Mouse (Mus musculus) embryonic facial prominence, embryonic 10.5 days (tissue): ENCODE data around the gene Tmem108. TPM values are rescaled to one million over a fixed set of nuclear protein-coding genes. Genes with fewer than 3 reads are reported as not detected.

Experiments
- DNase-seq: peaks from one replicate; pipeline ENCODE4 v3.0.0-alpha.2; 2017; ENCODE audit warnings: low spot score
- H3K27ac ChIP-seq: fragments of 300-500 bp; sonication (generic); replicated peaks from 2 replicates; pipeline ENCODE4 v1.5.1; 2016; ENCODE audit warnings: mild to moderate bottlenecking
- H3K27me3 ChIP-seq: fragments of 300-500 bp; sonication (generic); replicated peaks from 2 replicates; pipeline ENCODE4 v1.6.1; 2016; ENCODE audit warnings: low read depth, mild to moderate bottlenecking; ENCODE audit not compliant: poor library complexity, severe bottlenecking
- H3K36me3 ChIP-seq: fragments of 300-500 bp; sonication (generic); replicated peaks from 2 replicates; pipeline ENCODE4 v1.6.1; 2016; ENCODE audit warnings: mild to moderate bottlenecking, moderate library complexity
- H3K4me1 ChIP-seq: fragments of 300-500 bp; sonication (generic); 2 replicates; pipeline ENCODE4 v1.6.1; 2016
- H3K4me3 ChIP-seq: fragments of 300-500 bp; sonication (generic); 2 replicates; pipeline ENCODE4 v1.5.1; 2016; ENCODE audit warnings: mild to moderate bottlenecking, moderate library complexity
- H3K9me3 ChIP-seq: fragments of 300-500 bp; sonication (generic); 2 replicates; pipeline ENCODE4 v1.6.1; 2016; ENCODE audit warnings: mild to moderate bottlenecking
- WGBS: fragments of 180-500 bp; shearing (Covaris S2); methylation state at CpG from one replicate; pipeline ENCODE4 v1.1.7; 2016; 5-methylcytosine and 5-hydroxymethylcytosine counted together
- polyA plus RNA-seq: library from polyadenylated mRNA; unstranded; fragments of >200 nt; fragmentation: Nextera tagmentation; extraction: Ambion mirVana; gene quantifications from 2 replicates; pipeline ENCODE4 v1.2.1, GENCODE M21; 2016

The Tmem108 gene
- polyA plus RNA-seq: 19.6 and 22.1 TPM in 2 replicates

GRCm38 (mm10) chr9:103761647-103762084 is at the start of gene Tmem108:
Tmem108 (minus strand) TSS chr9:103761837.
- Histone ChIP-seq H3K27me3 (peaks cover 41% of the 10 kb centered on the region), H3K36me3 (no peaks in the 10 kb centered on the region), H3K4me3 (peak within 1 kb of the TSS; percentile 74), H3K4me1 (peaks cover 43% of the 10 kb centered on the region), H3K27ac (peak within 1 kb of the TSS; percentile 82), H3K9me3 (no peaks in the 10 kb centered on the region)
- DNase-seq: peak; percentile 96
- under 1% methylated on average over 51 of the region's 51 CpGs for WGBS

DNA sequence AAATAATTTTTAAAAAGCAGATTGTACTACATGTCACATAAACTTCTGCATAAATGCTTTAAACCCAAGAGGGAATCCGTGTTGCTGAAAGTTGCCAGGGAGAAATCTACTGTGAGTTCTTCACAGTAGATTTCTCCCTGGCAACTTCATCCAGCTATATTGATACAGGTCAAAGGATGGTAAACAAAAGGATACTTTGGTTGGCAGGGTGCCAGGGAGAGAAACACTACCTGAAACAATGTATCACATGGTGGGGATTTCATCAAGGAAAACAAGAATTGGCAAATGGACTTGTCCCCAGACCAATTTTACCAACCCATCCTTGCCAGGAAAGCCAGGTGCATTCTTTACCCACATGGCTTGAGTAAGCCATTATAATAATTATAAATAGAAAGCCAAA is 27.4 kb upstream of the Tmem108 start:
- H3K4me1 ChIP-seq: peaks cover 13% of the 10 kb centered on the region; the same call in 1 of the 2 replicates

GRCm38 (mm10) chr9:103784156-103784555 is 22.5 kb upstream of the Tmem108 start:
- 94% methylated on average over 4 of the region's 4 CpGs for WGBS

More for the DNA sequence above, 27.4 kb upstream of the Tmem108 start:
- H3K27ac ChIP-seq: no peak overlapping the region
- no peak overlapping the region for H3K4me3 ChIP-seq
- WGBS: 78% methylated on average over 1 of the region's 1 CpGs
- no peak for DNase-seq
- no peaks in the 10 kb centered on the region for H3K9me3 ChIP-seq
- no peaks in the 10 kb centered on the region for H3K27me3 ChIP-seq
- H3K36me3 ChIP-seq: no peaks in the 10 kb centered on the region

DNA sequence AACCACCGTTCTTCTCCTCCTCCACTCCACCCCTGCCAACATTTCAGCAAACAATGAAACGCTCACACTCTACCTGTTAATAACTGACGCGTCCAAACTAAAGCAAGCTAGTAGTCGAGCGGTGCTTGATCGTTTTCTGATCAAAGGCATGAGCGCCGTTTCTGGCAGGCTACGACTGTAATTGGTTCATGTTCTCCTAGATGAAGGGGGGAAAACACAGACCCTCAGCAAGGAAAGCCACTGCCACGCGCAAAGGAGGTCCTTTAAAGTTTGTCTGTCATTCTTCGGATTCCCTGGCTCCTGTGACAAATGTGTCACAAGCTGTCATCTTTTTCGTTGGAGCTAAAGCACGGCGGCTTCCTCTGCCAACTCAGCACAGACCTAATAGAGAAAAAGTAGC is 21.6 kb upstream of the Tmem108 start:
- Histone ChIP-seq H3K36me3 (no peaks in the 10 kb centered on the region), H3K4me3 (no peak overlapping the region), H3K4me1 (peaks cover 14% of the 10 kb centered on the region), H3K27me3 (no peaks in the 10 kb centered on the region), H3K27ac (no peak overlapping the region), H3K9me3 (no peaks in the 10 kb centered on the region)
- 82% methylated on average over 16 of the region's 16 CpGs for WGBS
- DNase-seq: no peak

More at GRCm38 (mm10) chr9:103784156-103784555, 22.5 kb upstream of the Tmem108 start:
- Histone ChIP-seq H3K4me3 (no peak overlapping the region), H3K9me3 (no peaks in the 10 kb centered on the region), H3K36me3 (no peaks in the 10 kb centered on the region), H3K27ac (no peak overlapping the region), H3K4me1 (peaks cover 14% of the 10 kb centered on the region), H3K27me3 (no peaks in the 10 kb centered on the region)
- DNase-seq: no peak

GRCm38 (mm10) chr9:103782306-103782705 is 20.7 kb upstream of the Tmem108 start:
- no peaks in the 10 kb centered on the region for H3K27me3 ChIP-seq
- peaks cover 13% of the 10 kb centered on the region for H3K4me1 ChIP-seq
- WGBS: 83% methylated on average over 7 of the region's 7 CpGs
- no peak overlapping the region for H3K4me3 ChIP-seq
- H3K9me3 ChIP-seq: no peaks in the 10 kb centered on the region
- H3K27ac ChIP-seq: no peak overlapping the region
- no peaks in the 10 kb centered on the region for H3K36me3 ChIP-seq
- no peak for DNase-seq

GRCm38 (mm10) chr9:103781407-103781806 is 19.8 kb upstream of the Tmem108 start:
- Histone ChIP-seq H3K27ac (no peak overlapping the region), H3K36me3 (no peaks in the 10 kb centered on the region), H3K9me3 (no peaks in the 10 kb centered on the region), H3K27me3 (no peaks in the 10 kb centered on the region), H3K4me1 (peaks cover 9% of the 10 kb centered on the region; the same call in 1 of the 2 replicates), H3K4me3 (no peak overlapping the region)
- no peak for DNase-seq
- 73% methylated on average over 7 of the region's 7 CpGs for WGBS

- Histone ChIP-seq H3K4me3 (no peak overlapping the region), H3K9me3 (no peaks in the 10 kb centered on the region), H3K36me3 (no peaks in the 10 kb centered on the region), H3K27me3 (no peaks in the 10 kb centered on the region), H3K4me1 (peaks cover 5% of the 10 kb centered on the region; the same call in 1 of the 2 replicates), H3K27ac (no peak overlapping the region)
- WGBS: 88% methylated on average over 4 of the region's 4 CpGs
- no peak for DNase-seq
Measured at GRCm38 (mm10) chr9:103780598-103780997, 19.0 kb upstream of the Tmem108 start.

- peaks cover 4% of the 10 kb centered on the region; the same call in 1 of the 2 replicates for H3K4me1 ChIP-seq
- DNase-seq: no peak
- WGBS: 66% methylated on average over 1 of the region's 1 CpGs
- H3K36me3 ChIP-seq: no peaks in the 10 kb centered on the region
- no peak overlapping the region for H3K27ac ChIP-seq
- H3K4me3 ChIP-seq: no peak overlapping the region
- H3K27me3 ChIP-seq: no peaks in the 10 kb centered on the region
- H3K9me3 ChIP-seq: no peaks in the 10 kb centered on the region
Measured at GRCm38 (mm10) chr9:103778185-103778584, 16.5 kb upstream of the Tmem108 start.

DNA sequence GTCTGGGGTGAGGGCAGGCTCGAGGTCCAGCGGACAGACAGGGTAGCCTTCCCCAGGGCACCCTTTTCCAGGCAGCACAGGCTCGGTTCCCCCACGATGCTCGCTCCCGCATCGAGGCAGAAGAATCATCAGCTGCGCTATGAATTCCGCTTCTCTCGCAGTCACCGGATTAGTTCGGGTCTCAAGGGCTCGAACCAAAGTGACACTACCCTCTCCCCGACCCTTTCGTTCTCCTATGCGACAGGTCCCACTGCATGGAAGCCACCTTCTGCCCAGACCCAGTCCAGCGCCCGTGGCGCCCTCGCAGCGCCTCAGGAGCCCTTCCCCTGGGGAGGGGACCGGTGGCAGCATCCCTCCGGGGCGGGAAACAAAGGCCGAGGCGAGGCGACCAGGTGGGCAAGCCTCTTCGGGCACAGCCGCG is 476 bp downstream of the Tmem108 start:
- under 1% methylated on average over 30 of the region's 30 CpGs for WGBS
- Histone ChIP-seq H3K36me3 (no peaks in the 10 kb centered on the region), H3K4me3 (peak overlapping the region; percentile 74), H3K27me3 (peaks cover 41% of the 10 kb centered on the region), H3K27ac (peak overlapping the region; percentile 82), H3K4me1 (peaks cover 38% of the 10 kb centered on the region), H3K9me3 (no peaks in the 10 kb centered on the region)
- DNase-seq: no peak

DNA sequence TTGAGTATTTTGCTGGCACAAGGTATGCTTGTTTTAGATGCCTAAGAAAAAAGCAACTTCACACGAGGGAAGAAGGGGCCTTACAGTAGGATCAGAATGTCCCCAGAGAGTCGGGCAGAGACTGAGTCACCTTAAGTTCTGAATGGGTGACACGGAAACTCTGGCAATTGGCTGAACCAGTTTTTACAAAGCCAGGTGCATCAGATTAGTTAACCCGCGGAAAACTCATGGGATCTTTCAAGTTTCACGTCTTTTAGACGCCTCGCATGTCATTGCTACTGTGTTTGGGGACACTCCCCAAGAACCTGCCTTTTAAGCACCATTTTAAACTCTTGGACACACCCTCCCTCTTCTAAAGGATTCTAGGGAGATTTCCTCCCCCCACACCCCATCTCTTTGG is 1.3 kb downstream of the Tmem108 start:
- no peaks in the 10 kb centered on the region for H3K36me3 ChIP-seq
- no peak for DNase-seq
- WGBS: 21% methylated on average over 8 of the region's 8 CpGs
- H3K4me1 ChIP-seq: peaks cover 37% of the 10 kb centered on the region
- H3K27me3 ChIP-seq: peaks cover 41% of the 10 kb centered on the region
- H3K27ac ChIP-seq: no peak overlapping the region
- peak overlapping the region; percentile 74 for H3K4me3 ChIP-seq
- H3K9me3 ChIP-seq: no peaks in the 10 kb centered on the region

DNA sequence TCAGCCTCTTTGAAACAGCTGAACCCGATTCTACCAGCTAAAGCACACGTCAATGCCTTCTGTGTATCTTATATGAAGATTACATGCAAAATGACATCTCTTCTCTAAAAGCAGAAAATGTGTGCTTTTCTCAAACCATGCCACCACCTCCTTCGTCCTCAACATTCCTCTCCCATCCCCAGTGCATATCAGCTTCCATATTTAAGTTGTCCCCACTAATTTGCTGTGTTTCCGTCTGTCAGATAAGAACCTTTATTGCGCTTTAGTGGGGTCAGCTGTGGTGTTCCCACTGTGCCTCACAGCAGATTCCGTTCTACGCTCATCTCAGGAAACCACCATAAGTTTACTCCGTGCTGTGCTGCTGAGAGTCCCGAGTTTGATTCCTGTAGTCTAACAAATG is 1.8 kb downstream of the Tmem108 start:
- Histone ChIP-seq H3K27me3 (peaks cover 41% of the 10 kb centered on the region), H3K9me3 (no peaks in the 10 kb centered on the region), H3K4me1 (peaks cover 40% of the 10 kb centered on the region), H3K27ac (no peak overlapping the region), H3K4me3 (peak overlapping the region; percentile 74; the same call in 1 of the 2 replicates), H3K36me3 (no peaks in the 10 kb centered on the region)
- no peak for DNase-seq
- WGBS: 46% methylated on average over 9 of the region's 9 CpGs

GRCm38 (mm10) chr9:103758930-103759695 is 2.5 kb downstream of the Tmem108 start:
- DNase-seq: peak; percentile 81
- Histone ChIP-seq H3K27ac (no peak overlapping the region), H3K36me3 (no peaks in the 10 kb centered on the region), H3K4me3 (peak overlapping the region; percentile 36), H3K9me3 (no peaks in the 10 kb centered on the region), H3K27me3 (peaks cover 36% of the 10 kb centered on the region), H3K4me1 (peaks cover 40% of the 10 kb centered on the region)
- 21% methylated on average over 20 of the region's 20 CpGs for WGBS

DNA sequence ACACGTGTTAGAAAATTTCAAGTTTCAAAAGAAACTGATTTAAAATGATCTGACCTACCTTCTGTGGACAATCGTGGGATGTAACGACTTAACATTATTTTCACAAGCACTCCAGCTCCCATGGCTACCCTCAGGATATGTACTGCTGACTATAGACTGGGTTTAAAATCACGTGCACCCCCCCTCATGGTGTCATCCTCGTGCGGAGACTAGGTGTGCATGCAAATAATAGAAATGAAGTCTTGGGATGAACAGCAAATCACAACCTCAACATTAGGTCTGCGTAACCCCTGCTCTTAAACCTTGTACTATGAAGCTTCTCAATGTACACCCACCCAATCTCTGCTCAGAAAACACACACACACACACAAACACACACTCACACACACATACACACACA is 3.4 kb downstream of the Tmem108 start:
- WGBS: 82% methylated on average over 7 of the region's 7 CpGs
- Histone ChIP-seq H3K27ac (no peak overlapping the region), H3K36me3 (no peaks in the 10 kb centered on the region), H3K4me1 (peaks cover 47% of the 10 kb centered on the region), H3K9me3 (no peaks in the 10 kb centered on the region), H3K27me3 (peaks cover 31% of the 10 kb centered on the region), H3K4me3 (no peak overlapping the region)
- DNase-seq: no peak
